Mouse (Mus musculus) hindbrain, embryonic 13.5 days (tissue): ENCODE results near the gene Hexdc. TPM values are rescaled to one million over a fixed set of nuclear protein-coding genes. Genes with fewer than 3 reads are reported as not detected.

ENCODE experiments used
- ATAC-seq: fragments of 200-750 bp; cut with Nextera tagmentation; 2 replicates; pipeline ENCODE4 v1.8.0; 2017; ENCODE audit warnings: moderate TSS enrichment; ENCODE audit not compliant: low FRiP score
- H3K27ac ChIP-seq: fragments of 300-500 bp; sonication (generic); 2 replicates; pipeline ENCODE4 v1.5.1; 2015; ENCODE audit warnings: inconsistent platforms, mild to moderate bottlenecking, moderate library complexity
- H3K27me3 ChIP-seq: fragments of 300-500 bp; sonication (generic); 2 replicates; pipeline ENCODE4 v1.6.1; 2015; ENCODE audit warnings: mild to moderate bottlenecking, inconsistent platforms
- H3K36me3 ChIP-seq: fragments of 300-500 bp; sonication (generic); 2 replicates; pipeline ENCODE4 v1.6.1; 2015; ENCODE audit warnings: mild to moderate bottlenecking, inconsistent platforms
- H3K4me1 ChIP-seq: fragments of 300-500 bp; sonication (generic); replicated peaks from 2 replicates; pipeline ENCODE4 v1.6.1; 2015; ENCODE audit warnings: inconsistent platforms
- H3K4me2 ChIP-seq: fragments of 300-500 bp; sonication (generic); 2 replicates; pipeline ENCODE4 v1.6.1; 2015; ENCODE audit warnings: inconsistent platforms, mild to moderate bottlenecking, moderate library complexity
- H3K4me3 ChIP-seq: fragments of 300-500 bp; sonication (generic); 2 replicates; pipeline ENCODE4 v1.5.1; 2015; ENCODE audit warnings: mild to moderate bottlenecking, inconsistent platforms
- H3K9ac ChIP-seq: fragments of 300-500 bp; sonication (generic); 2 replicates; pipeline ENCODE4 v1.6.1; 2015; ENCODE audit warnings: mild to moderate bottlenecking, inconsistent platforms
- H3K9me3 ChIP-seq: fragments of 300-500 bp; sonication (generic); 2 replicates; pipeline ENCODE4 v1.6.1; 2016; ENCODE audit warnings: inconsistent platforms
- WGBS: fragments of 180-500 bp; shearing (Covaris S2); methylation state at CpG from one replicate; pipeline ENCODE4 v1.1.7; 2015; 5-methylcytosine and 5-hydroxymethylcytosine counted together
- polyA plus RNA-seq: library from polyadenylated mRNA; unstranded; fragments of >200 nt; fragmentation: Nextera tagmentation; extraction: Ambion mirVana; gene quantifications from 2 replicates; pipeline ENCODE4 v1.2.1, GENCODE M21; 2015

The Hexdc gene
- polyA plus RNA-seq, 1 experiment from 2014 or later = 17.8 TPM

GRCm38 (mm10) chr11:121231628-121232291 is 27.5 kb downstream of the Hexdc start:
- Histone ChIP-seq H3K36me3 (peaks cover 5% of the 10 kb centered on the region), H3K27me3 (no peaks in the 10 kb centered on the region), H3K4me3 (no peak overlapping the region), H3K9me3 (no peaks in the 10 kb centered on the region), H3K4me1 (peaks cover 37% of the 10 kb centered on the region), H3K9ac (no peak overlapping the region), H3K27ac (no peak overlapping the region), H3K4me2 (no peak overlapping the region)
- no peak for ATAC-seq
- 61% methylated on average over 4 of the region's 4 CpGs for WGBS

- no peak overlapping the region for H3K9ac ChIP-seq
- H3K27me3 ChIP-seq = no peaks in the 10 kb centered on the region
- H3K4me3 ChIP-seq = no peak overlapping the region
- no peak overlapping the region for H3K4me2 ChIP-seq
- H3K9me3 ChIP-seq = no peaks in the 10 kb centered on the region
- peaks cover 29% of the 10 kb centered on the region for H3K4me1 ChIP-seq
- no peak overlapping the region for H3K27ac ChIP-seq
- ATAC-seq = no peak
- WGBS = 48% methylated on average over 4 of the region's 4 CpGs
- no peaks in the 10 kb centered on the region for H3K36me3 ChIP-seq
These were observed 28.5 kb downstream of the Hexdc start for GRCm38 (mm10) chr11:121232706-121233105.

GRCm38 (mm10) chr11:121235475-121236238 is 31.4 kb downstream of the Hexdc start:
- WGBS = 28% methylated on average over 9 of the region's 9 CpGs

GRCm38 (mm10) chr11:121236564-121237344 is 32.5 kb downstream of the Hexdc start, which contains the start of gene Narf:
Gene Narf, plus strand, starts transcription at chr11:121237253.
- peak; percentile 100 for ATAC-seq
- peaks cover 42% of the 10 kb centered on the region for H3K4me1 ChIP-seq
- peak within 1 kb of the TSS; percentile 72 for H3K4me3 ChIP-seq
- no peaks in the 10 kb centered on the region for H3K9me3 ChIP-seq
- WGBS = under 1% methylated on average over 50 of the region's 50 CpGs
- H3K27ac ChIP-seq = peak within 1 kb of the TSS; percentile 100
- H3K4me2 ChIP-seq = peak within 1 kb of the TSS; percentile 70
- H3K36me3 ChIP-seq = peaks cover 23% of the 10 kb centered on the region
- peak within 1 kb of the TSS; percentile 89 for H3K9ac ChIP-seq
- no peaks in the 10 kb centered on the region for H3K27me3 ChIP-seq

More at GRCm38 (mm10) chr11:121235475-121236238, 31.4 kb downstream of the Hexdc start:
- Histone ChIP-seq H3K9ac (no peak overlapping the region), H3K36me3 (peaks cover 16% of the 10 kb centered on the region), H3K4me1 (peaks cover 33% of the 10 kb centered on the region), H3K4me2 (peak overlapping the region; percentile 53), H3K9me3 (no peaks in the 10 kb centered on the region), H3K27me3 (no peaks in the 10 kb centered on the region), H3K27ac (peak overlapping the region; percentile 100), H3K4me3 (no peak overlapping the region; the same call in 1 of the 2 replicates)
- ATAC-seq = no peak

GRCm38 (mm10) chr11:121237345-121238128 is 33.3 kb downstream of the Hexdc start:
- WGBS = 4% methylated on average over 28 of the region's 28 CpGs
- Histone ChIP-seq H3K4me1 (peaks cover 49% of the 10 kb centered on the region), H3K9ac (peak overlapping the region; percentile 89), H3K27ac (peak overlapping the region; percentile 100), H3K27me3 (no peaks in the 10 kb centered on the region), H3K4me2 (peak overlapping the region; percentile 70), H3K4me3 (peak overlapping the region; percentile 72), H3K36me3 (peaks cover 31% of the 10 kb centered on the region), H3K9me3 (no peaks in the 10 kb centered on the region)
- peak; percentile 11; the same call in 1 of the 2 replicates for ATAC-seq

GRCm38 (mm10) chr11:121239669-121240068 is 35.4 kb downstream of the Hexdc start:
- H3K4me1 ChIP-seq = peaks cover 49% of the 10 kb centered on the region
- H3K27ac ChIP-seq = no peak overlapping the region
- H3K4me3 ChIP-seq = no peak overlapping the region
- H3K36me3 ChIP-seq = peaks cover 51% of the 10 kb centered on the region
- 94% methylated on average over 2 of the region's 2 CpGs for WGBS
- no peak overlapping the region for H3K9ac ChIP-seq
- H3K4me2 ChIP-seq = no peak overlapping the region; the same call in 1 of the 2 replicates
- H3K27me3 ChIP-seq = no peaks in the 10 kb centered on the region
- no peaks in the 10 kb centered on the region for H3K9me3 ChIP-seq
- ATAC-seq = no peak

- Histone ChIP-seq H3K4me1 (no peaks in the 10 kb centered on the region), H3K9ac (no peak overlapping the region), H3K27me3 (no peaks in the 10 kb centered on the region), H3K27ac (no peak overlapping the region), H3K4me3 (no peak overlapping the region), H3K36me3 (peaks cover 98% of the 10 kb centered on the region), H3K9me3 (no peaks in the 10 kb centered on the region), H3K4me2 (no peak overlapping the region)
- WGBS = 93% methylated on average over 8 of the region's 8 CpGs
- ATAC-seq = no peak
These were observed 46.0 kb downstream of the Hexdc start for GRCm38 (mm10) chr11:121250196-121250595.

GRCm38 (mm10) chr11:121259160-121260100 is 55.2 kb downstream of the Hexdc start, which contains the start of gene Foxk2:
Gene Foxk2, plus strand, starts transcription at chr11:121259990.
- Histone ChIP-seq H3K36me3 (peaks cover 44% of the 10 kb centered on the region), H3K4me3 (peak within 1 kb of the TSS; percentile 100), H3K4me1 (peaks cover 36% of the 10 kb centered on the region), H3K4me2 (peak within 1 kb of the TSS; percentile 89), H3K27me3 (no peaks in the 10 kb centered on the region), H3K9me3 (no peaks in the 10 kb centered on the region), H3K9ac (peak within 1 kb of the TSS; percentile 99), H3K27ac (peak within 1 kb of the TSS; percentile 97)
- ATAC-seq = peak; percentile 97
- WGBS = under 1% methylated on average over 78 of the region's 91 CpGs

GRCm38 (mm10) chr11:121260211-121260906 is 56.1 kb downstream of the Hexdc start:
- H3K36me3 ChIP-seq = peaks cover 42% of the 10 kb centered on the region

GRCm38 (mm10) chr11:121261074-121261473 is 56.8 kb downstream of the Hexdc start:
- peak overlapping the region; percentile 97; the same call in 1 of the 2 replicates for H3K27ac ChIP-seq
- 49% methylated on average over 2 of the region's 2 CpGs for WGBS

More at GRCm38 (mm10) chr11:121260211-121260906, 56.1 kb downstream of the Hexdc start:
- peak overlapping the region; percentile 89 for H3K4me2 ChIP-seq
- H3K4me1 ChIP-seq = peaks cover 36% of the 10 kb centered on the region
- peak overlapping the region; percentile 100 for H3K4me3 ChIP-seq
- H3K9ac ChIP-seq = peak overlapping the region; percentile 99
- peak overlapping the region; percentile 97 for H3K27ac ChIP-seq
- under 1% methylated on average over 52 of the region's 60 CpGs for whole genome bisulfite sequencing
- H3K27me3 ChIP-seq = no peaks in the 10 kb centered on the region
- H3K9me3 ChIP-seq = no peaks in the 10 kb centered on the region
- ATAC-seq = peak; percentile 18

More at GRCm38 (mm10) chr11:121261074-121261473, 56.8 kb downstream of the Hexdc start:
- no peaks in the 10 kb centered on the region for H3K27me3 ChIP-seq
- H3K4me3 ChIP-seq = peak overlapping the region; percentile 100
- peaks cover 36% of the 10 kb centered on the region for H3K4me1 ChIP-seq
- peaks cover 40% of the 10 kb centered on the region for H3K36me3 ChIP-seq
- ATAC-seq = no peak
- no peaks in the 10 kb centered on the region for H3K9me3 ChIP-seq
- H3K9ac ChIP-seq = peak overlapping the region; percentile 99
- peak overlapping the region; percentile 89 for H3K4me2 ChIP-seq
